Mouse (Mus musculus) ovary, postnatal 10 days (tissue): ENCODE data around the gene Myog.
"Not testable (repeated sequence)": the region's sequence is repeated elsewhere in the genome, so short reads cannot be mapped to it uniquely, and the experiment has no call there.

Experiments
- DNase-seq: peaks from one replicate; pipeline ENCODE4 v3.0.0; 2022; ENCODE audit warnings: low spot score

Myog gene

DNA sequence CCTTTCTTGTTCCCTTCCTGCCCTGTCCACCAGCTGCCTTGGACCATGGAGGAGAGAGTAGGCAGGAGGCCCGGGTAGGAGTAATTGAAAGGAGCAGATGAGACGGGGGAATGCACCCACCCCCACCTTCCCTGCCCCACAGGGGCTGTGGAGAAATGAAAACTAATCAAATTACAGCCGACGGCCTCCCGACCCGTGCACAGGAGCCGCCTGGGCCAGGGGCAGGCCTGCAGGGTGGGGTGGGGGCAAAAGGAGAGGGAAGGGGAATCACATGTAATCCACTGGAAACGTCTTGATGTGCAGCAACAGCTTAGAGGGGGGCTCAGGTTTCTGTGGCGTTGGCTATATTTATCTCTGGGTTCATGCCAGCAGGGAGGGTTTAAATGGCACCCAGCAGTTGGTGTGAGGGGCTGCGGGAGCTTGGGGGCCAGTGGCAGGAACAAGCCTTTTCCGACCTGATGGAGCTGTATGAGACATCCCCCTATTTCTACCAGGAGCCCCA is at the start of gene Myog:
Myog (plus strand) TSS at position 392 of the 502 bp plus-strand sequence.
- DNase-seq: no peak

DNA sequence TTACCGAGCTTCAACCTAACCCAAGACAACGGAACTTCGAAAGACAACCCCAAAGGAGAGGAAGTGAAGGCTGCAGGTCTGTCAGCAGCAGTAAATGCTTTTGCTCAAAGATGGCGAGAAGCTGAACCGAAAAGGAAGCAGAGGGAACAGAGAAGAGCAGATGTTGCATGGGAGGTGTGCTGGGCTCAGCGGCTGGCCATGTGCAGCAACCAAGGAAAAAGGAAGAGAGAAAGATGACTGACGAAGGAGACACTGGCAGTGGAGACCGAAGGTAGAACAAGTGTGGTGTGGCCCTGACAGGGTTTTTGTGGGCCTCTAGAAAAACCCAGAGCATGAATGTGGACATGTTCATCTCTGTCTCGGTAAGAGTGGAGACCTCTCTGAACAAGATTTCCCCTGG is 49.1 kb upstream of the Myog start:
- DNase-seq: no peak

GRCm38 (mm10) chr1:134241298-134241697 is 48.5 kb upstream of the Myog start:
- no peak for DNase-seq

- DNase-seq: no peak
Measured at GRCm38 (mm10) chr1:134242286-134242685, 47.5 kb upstream of the Myog start.

- DNase-seq: no peak
Measured at GRCm38 (mm10) chr1:134243505-134243904, 46.3 kb upstream of the Myog start.

- DNase-seq: peak; percentile 73
Measured at GRCm38 (mm10) chr1:134243948-134244914, 45.6 kb upstream of the Myog start.

- no peak for DNase-seq
Measured at GRCm38 (mm10) chr1:134245004-134245717, 44.6 kb upstream of the Myog start.

- no peak for DNase-seq
Measured at GRCm38 (mm10) chr1:134246590-134246989, 43.2 kb upstream of the Myog start.

DNA sequence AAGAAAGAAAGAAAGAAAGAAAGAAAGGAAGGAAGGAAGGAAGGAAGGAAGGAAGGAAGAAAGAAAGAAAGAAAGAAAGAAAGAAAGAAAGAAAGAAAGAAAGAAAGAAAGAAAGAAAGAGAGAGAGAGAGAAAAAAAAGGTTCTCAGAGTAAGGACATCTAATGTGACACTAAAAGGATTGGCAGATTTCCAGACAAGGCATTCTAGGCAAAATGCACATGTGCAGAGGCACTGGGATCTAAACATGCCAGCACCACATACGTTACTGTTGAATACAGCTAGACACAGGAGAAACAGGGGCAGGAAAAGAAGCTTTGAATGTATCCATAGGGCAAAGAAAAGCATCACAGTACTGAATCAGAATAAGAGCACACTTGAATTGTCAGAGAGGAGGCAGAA is 40.1 kb upstream of the Myog start:
- DNase-seq: not testable (repeated sequence)

- DNase-seq: no peak
Measured at GRCm38 (mm10) chr1:134264341-134264740, 25.4 kb upstream of the Myog start.

DNA sequence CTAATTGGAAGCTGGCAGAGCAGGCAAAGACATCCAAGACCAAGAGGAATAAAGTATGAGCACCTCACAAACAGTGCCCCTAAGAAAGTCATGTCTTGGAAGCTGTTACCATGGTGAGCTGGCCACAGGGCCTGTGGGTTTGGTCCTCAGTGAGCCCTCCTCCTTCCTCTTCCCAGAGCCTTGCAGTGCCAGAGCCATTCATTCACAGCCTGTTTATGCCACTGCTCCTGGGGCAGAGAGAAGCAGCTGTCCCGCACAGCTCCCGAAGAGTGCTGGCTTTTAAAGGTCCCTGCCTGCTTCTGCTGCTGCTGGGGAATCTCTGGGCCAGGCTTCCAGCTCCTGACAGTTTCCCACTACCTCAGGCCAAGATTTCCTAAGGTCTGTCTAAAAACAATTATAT is 24.0 kb upstream of the Myog start:
- DNase-seq: no peak

DNA sequence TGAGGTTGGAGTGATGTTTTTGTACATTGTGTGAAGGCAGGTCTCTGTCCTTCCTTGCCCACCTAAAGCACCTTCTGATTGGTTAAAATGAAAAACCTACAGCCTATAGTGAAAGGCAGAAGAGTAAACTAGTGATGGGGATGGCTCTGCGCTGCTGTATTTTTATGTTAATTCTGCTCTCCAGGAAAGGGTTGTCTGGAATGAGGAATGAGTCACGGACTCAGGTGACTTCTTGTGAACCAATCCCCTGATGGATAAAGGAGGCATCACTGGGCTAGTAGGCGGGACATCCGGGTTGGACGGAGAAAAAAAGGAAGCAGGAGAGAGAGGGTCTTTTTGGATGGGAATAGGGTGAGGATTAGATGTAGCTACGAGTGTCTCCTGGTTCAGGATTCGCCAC is 19.8 kb upstream of the Myog start:
- DNase-seq: no peak

DNA sequence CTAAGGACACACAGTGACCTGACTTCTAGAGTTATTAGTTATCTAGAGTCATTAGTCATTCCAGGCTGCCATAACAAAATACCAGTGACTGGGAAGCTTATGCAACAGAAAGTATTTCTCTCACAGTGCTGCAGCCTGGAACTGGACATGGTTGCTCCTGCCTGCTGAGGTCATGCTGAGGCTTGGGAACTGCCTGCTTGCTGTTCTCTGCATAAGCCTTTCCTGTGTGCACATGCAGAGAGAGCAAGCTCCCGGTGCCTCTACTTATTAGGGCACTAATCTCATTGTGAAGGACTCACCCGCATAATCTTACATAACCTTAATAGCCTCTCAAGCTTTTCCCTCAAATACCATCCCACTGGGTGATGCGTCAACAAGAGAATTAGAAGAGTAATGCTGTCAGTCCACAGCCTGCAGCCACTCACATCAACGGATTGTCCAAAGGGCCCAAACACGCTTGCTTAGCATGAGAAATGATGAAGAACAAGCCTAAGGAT is 17.0 kb upstream of the Myog start:
- no peak for DNase-seq

GRCm38 (mm10) chr1:134273493-134274395 is 16.0 kb upstream of the Myog start:
- no peak for DNase-seq

DNA sequence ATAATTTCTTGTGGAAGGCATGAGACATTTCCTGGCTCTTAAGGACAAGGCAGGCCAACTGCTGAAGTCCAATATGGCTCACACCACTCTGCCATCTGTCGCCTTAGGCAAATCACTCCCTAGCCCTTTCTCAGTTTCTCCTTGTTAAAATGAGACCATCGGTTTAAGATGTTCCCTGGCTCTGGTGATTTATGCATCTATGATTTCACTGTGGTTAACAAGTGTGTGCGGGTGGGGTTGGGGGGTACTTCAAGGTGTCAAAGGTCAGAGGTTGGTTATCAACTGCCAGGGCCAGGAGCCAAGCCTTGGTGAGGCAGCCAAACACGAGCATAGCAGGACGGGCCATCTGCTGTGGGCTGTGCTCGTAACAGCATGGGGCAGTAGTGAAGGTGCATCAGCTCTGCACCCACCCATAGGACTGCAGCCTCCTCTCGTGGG is 15.3 kb upstream of the Myog start:
- no peak for DNase-seq

GRCm38 (mm10) chr1:134275616-134276464 is 13.9 kb upstream of the Myog start:
- no peak for DNase-seq

DNA sequence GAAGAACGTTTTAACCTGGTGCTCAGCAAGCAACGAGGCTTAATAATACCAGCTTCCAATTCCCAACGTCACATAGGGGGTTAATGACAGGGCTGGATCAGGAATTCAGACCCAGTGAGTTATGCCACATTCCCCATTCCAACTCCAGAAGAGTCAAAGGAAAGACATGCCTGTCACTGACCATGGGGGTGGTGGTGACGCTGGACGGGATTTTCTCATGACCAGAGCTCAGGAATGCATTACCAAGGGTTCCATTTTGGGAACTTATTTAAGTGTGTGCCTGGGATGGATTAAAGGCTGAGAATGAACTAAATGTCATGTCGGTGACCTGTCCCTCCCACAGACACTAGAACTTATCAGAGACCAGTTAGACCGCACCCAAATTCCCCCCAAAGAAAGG is 13.0 kb upstream of the Myog start:
- DNase-seq: no peak

- no peak for DNase-seq
Measured at GRCm38 (mm10) chr1:134280174-134280573, 9.6 kb upstream of the Myog start.

DNA sequence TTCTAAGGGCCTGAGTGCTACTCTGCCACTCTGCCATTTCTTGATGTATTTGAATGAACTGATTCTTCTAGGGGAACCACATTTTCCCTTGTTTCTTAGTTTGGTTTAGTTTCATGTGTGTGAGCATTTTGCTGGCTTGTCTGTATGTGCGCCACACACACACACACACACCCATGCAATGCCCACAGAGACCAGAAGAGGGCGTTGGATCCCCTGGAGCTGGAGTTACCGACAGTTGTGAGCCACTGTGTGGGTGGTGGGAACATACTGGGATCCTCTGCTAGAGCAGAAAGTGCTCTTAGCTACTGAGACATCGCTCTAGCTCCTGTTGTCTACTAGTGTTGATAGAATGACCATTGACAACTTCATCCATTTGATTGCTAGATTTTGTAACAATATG is 8.2 kb upstream of the Myog start:
- DNase-seq: no peak

DNA sequence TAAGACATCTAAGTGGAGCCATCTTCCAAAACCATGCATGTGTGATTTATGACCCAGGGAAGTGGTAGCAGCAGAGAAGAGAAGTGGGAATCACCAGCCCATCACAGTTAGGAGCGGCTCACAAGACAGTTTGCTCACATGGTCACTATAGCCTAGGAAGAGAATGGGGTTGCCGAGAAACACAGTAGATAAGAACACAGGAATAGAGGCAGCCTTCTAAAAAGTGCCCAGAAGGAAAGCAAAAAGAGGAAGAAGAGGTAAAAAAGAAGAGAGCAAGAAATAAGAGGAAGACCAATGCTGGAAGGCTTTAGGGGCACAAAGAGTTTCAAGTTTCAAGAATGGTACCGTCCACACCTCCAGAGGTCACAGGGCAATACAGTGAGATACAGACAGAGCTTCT is 7.4 kb upstream of the Myog start:
- DNase-seq: no peak

GRCm38 (mm10) chr1:134283108-134283507 is 6.7 kb upstream of the Myog start:
- no peak for DNase-seq
